Mouse (Mus musculus) mouse trophoblast stem cell (cell line): ENCODE data around the gene Rnf25.

ENCODE experiments used
- in situ Hi-C, 2 experiments: fragments of 300-500 bp; cut with MseI, MboI; formaldehyde crosslinking; loops; 2 replicates in 1 of 2; 3 replicates in 1 of 2; pipeline ENCODE4 v1.15.1; 2025

Rnf25 gene

DNA sequence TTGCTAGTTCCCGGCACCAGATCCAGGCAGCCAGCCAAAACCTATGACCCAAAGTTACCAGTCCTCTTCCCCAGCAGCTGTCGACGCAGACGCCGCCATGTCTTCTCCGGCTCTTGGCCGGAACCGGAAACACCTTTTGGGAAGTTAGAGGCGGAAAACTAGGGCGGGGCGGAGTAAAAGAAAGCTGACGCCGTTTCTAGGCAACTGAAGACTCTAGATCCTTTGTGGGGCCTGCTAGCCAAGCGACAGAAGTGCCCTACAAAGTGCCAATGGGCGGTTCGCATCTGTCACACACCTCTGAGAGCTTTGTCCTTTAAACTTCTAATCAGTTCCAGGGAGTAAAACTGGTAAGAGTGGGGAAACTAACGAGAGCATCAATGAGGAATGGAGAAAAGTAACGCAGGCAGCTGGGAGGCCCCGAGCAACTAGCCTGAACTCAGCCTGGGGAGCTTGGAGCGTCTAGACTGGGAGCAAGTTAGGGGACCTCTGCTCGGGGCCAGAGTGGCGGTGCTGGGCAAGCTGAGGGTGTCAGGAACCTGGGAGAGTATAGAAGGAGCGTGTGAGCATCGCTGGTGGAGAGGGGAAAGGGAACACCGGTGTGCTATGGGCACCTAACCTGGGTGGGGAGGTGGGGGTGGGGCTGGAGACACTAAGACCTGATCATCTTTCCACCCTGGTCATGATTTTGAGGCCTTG lies at the start of gene Rnf25, which contains the start of gene Stk36:
Rnf25 (minus strand) TSS at position 131 of the 696 bp plus-strand sequence.
Stk36 (plus strand) TSS at position 179 of the 696 bp plus-strand sequence.
- in situ Hi-C loops: no loop called here

DNA sequence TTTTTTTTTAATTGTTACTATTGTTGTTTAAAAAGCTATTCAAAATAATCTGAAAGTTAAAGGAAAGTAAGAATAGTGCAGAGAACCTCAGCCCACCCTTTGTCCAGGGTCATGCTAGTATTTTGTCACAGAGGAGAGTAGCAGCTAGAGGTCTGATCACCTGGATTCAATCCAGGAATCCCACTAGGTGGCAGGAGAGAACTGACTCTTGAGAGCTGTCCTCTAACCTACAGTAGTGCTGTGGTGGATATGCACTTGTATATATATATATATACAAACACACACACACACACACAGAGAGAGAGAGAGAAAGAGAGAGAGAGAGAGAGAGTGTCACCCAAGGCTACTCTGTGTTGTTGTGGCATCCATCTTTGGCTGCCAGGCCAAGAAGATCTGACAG lies 42.7 kb upstream of the Rnf25 start:
- in situ Hi-C loops: loop anchor here in 1 of 2 experiments (10.0 kb wide), 1 partner anchor 111 kb away; no protein-coding TSS in a partner anchor

DNA sequence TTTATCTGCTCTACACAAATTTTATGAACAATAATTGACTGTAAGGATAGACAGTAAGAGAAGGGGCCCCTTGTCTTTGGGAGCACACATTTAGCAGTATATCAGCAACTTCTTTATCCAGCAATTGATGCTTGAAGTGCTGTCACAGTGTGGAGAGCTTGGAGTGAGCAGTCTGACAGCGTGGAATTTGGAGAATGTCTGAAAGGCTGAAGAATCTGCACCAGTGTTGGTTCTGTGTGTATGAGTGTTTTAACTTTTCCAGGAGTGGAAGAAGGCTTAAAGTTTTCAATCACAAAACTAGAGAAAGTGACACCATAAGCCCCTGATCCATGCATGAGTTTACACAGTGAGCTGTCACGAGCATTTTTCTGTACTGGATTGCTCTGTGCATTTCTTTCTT lies 42.3 kb upstream of the Rnf25 start:
- in situ Hi-C loops: loop anchor here in 1 of 2 experiments (10.0 kb wide), 1 partner anchor 111 kb away; no protein-coding TSS in a partner anchor

DNA sequence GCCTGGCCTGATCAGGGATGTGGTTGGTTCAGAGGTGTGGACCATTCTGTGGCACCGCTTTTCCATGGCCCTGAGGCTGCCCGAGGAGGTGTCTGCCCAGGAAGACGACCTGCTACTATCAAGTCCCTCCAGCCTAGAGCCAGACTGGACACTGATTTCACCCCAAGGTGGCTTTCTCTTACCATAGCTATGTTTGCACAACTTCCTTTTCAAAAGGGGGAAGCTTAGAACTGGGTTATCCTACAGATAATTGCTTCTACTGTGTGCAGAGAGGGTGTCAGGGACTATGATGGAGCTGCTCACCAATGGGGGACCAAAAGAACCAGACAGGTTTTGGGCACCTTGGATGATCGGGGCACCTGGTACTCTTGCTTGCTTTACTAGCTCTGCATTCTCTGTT lies 31.5 kb upstream of the Rnf25 start:
- in situ Hi-C loops: no loop called here

DNA sequence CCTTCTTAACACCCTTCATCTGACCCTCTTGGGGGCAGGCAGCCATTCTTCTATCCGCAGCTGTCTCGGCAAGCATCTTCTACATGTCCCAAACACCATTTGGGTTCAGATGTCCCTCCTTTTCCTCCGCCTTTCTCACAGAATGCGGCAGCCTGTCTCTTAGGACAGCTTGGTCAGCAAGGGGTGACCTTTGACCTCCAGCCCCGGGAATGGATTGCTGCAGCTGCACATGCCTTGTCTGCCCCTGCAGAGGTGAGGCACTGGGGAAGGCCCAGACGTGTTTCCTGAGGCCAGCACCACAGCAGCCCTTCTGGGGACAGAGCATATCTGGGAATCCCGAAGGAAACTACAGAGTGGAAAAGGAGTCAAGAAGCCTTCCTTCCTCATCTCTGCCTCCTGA lies 26.8 kb upstream of the Rnf25 start:
- in situ Hi-C loops: no loop called here

DNA sequence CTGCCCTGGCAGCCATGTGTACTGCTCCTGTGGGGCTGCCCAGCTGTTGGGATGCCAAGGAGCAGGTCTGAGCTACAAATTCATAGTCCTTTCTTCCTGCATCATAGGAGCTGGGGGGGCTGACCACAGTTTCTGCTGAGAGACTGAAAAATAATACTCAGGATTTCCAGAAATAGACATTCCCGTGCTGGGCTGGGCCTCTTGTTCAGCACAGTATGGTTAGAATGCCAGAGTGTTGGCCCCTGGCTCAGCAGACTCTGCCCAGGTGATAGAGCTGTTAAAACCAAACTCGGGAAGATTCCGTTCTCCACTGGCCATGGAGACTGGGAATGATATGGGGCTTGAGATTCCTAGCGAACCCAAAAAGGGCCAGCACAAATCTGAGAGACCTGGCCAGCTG lies 24.9 kb upstream of the Rnf25 start:
- in situ Hi-C loops: no loop called here

DNA sequence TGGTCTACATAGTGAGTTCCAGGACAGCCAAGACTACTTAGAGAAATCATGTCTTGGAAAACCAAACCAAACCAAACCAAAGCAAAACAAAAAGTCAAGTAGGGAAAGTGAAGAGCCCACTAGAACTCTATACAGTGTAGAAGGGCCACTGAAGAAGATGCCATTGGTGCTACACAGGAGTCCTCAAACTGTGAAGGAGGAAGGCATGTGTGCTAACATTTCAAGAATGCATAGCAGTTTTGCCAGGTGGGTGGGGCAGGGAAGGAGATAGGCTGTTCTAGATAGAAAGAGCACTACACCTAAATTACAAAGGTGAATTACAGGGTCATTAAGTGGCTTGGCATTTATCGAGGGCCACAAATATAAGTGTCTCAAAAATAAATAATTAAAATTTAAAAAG lies 23.0 kb upstream of the Rnf25 start:
- in situ Hi-C loops: no loop called here

DNA sequence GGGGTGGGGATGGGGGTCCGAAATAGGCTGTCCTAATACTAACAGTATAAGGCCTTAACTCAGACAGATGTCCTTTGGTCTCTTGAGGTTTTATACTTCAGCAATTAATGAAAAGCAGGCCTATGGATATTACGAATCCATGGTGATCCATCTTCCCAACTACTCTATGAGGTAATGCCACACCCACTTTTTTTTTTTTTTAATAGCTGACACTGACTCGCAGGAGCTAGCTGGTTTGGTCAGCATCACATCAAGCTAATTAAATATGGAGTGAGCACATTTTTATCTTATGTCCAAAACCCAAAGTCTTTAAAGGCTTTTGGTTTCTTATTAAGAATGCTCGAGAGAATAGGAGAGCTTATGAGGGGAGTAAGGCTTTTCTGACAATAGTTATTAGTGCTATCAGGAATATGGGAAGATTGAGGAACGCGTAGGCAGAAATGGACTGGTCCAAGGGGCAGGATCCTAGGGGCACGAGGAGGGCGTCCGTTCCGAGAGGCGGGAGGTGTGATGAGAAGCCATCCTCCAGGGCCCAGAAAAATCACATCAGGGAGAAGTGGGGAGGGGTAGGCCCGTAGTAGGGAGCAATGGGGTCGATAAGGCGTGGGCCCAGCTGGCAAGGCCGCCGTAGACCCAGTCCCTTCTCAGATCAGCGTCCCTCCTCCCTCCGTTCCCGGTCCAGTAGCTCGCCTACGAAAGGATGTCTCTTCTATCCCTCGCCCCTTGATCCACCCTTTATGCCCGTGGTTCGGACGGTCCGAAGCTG lies 513 bp downstream of the Rnf25 start:
- in situ Hi-C loops: no loop called here

DNA sequence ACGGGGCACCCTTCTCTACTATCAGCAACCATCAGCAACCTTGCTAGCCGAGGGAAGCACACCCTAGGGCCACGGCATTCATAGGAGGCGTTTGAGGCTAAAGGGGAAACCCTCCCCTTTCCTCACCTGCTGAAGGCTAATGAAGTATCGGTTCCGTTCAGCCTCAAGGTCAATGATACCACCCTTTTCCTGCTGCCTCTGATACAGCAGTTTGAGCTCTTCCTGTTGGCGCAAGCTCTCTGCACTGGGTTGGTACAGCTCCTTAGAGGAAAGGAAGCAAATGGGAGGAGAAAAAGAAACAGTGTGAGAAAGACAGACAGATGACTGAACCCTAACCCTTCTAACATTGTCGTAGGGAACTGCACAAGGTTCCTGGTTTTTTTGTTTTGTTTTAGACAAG lies 6.8 kb downstream of the Rnf25 start:
- in situ Hi-C loops: no loop called here

DNA sequence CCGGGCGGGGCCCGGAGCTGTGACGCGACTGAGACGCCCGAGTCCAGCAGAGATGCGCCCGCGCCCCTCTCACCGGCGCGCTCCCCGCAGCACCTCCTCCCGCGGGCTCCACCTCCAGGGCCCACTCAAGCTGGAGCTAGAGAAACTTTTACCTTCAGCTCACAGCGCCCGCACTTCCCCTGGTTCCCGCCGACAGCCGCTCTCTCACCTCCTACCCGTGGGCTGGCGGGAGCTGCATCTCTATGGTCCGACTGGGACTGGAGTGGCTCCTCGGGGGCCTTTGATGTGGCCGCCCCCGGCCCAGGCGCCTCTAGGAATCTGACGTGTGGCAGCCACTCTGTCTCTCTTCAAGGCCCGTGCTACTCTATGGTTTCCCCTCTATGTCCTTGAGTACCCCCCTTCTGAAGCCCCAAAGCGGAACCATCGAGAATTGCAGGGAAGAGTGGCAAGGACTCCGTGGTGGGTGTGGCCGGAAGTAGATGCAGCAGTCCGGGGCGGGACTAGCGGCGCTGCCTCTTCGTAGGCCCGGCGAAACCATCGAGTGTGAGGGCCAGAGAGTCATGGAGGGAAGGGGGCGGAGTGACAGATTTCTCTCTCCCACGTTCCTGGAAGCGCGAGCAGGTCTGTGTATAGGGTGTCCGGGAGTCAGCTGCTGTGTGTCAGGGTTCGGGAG lies 13.3 kb downstream of the Rnf25 start, which contains the start of the genes Zfp142 and Bcs1l:
Zfp142 (minus strand) TSS at position 474 of the 673 bp plus-strand sequence.
Bcs1l (plus strand) TSS at position 517 of the 673 bp plus-strand sequence.
- in situ Hi-C loops: no loop called here

DNA sequence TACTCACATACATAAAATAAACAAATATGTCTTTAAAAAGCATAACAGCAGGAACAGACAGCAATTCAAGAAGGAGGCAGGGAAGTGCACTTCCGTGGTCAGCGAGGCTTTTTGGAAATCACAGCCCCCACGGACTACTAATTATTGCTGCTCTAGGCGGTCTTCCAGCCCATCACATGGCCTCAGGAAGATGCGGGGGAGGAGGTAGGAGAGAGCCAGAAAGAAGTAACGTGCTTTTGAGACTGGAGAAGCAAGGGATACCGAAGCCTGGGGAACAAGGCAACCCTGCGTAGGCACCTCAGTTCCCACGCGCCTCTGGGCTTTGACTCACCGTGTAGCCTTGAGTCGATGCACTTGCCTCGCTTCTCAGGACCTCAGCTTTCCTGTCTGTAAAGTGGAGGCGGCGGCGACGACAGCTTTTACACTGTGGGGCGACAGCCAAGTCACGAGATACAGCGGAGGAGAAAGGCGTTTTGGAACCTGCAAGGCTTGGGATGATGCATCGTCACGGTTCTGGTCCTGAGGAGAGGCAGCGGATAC lies 13.9 kb downstream of the Rnf25 start:
- in situ Hi-C loops: no loop called here

DNA sequence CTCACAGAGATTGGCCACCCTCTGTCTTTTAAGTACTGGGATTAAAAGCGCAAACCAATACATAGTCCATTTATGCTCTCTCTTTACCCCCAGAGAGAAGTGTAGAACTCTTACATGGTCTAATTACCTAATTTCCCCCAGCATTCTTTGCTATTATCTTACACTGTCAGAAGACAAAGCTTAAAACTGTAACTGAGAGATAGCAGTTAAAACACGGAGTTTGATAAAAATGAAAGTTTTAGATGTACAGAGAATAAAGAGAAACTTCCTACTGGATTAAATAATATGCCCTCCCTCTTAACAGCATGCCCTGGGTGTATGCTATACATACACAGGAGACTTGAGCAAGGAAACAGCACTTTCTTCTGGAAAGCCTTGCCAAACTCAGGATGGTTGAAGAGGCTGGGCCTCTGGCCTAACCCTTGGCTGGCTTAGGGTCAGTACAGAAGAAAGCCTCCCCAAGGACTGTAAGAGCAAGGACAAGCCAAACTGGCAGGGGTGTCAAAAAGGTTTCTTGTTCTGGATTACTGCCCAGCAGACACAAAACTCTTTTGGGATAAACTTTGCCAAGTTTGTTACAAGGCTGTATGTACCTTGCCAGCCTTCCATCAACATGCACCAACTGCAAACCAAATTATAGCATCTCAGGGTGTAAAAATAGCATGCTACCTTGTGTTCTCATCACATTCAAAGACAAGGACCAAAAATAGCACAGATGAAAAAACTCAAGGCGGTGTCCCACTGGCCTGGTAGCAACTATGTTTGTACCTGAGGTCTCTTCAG lies 16.4 kb downstream of the Rnf25 start:
- in situ Hi-C loops: no loop called here

DNA sequence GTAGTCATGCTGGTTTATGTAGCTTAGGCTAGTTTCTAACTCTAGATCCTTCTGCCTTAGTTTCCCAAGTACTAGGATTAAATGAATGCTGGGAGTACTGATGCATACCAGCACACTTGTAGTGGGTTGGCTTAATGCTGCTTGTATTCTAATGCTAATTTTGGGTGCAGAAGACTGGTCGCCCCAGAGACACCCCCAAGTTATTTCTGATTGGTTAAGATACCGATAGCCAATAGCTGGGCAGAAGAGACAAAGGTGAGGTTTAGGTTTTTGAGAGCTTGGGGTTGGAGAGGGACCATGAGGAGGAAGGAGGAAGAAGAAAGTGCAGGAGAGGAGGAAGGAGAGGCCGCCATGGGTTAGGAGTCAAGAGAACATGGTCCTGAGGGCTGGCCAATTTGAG lies 18.6 kb downstream of the Rnf25 start:
- in situ Hi-C loops: no loop called here

DNA sequence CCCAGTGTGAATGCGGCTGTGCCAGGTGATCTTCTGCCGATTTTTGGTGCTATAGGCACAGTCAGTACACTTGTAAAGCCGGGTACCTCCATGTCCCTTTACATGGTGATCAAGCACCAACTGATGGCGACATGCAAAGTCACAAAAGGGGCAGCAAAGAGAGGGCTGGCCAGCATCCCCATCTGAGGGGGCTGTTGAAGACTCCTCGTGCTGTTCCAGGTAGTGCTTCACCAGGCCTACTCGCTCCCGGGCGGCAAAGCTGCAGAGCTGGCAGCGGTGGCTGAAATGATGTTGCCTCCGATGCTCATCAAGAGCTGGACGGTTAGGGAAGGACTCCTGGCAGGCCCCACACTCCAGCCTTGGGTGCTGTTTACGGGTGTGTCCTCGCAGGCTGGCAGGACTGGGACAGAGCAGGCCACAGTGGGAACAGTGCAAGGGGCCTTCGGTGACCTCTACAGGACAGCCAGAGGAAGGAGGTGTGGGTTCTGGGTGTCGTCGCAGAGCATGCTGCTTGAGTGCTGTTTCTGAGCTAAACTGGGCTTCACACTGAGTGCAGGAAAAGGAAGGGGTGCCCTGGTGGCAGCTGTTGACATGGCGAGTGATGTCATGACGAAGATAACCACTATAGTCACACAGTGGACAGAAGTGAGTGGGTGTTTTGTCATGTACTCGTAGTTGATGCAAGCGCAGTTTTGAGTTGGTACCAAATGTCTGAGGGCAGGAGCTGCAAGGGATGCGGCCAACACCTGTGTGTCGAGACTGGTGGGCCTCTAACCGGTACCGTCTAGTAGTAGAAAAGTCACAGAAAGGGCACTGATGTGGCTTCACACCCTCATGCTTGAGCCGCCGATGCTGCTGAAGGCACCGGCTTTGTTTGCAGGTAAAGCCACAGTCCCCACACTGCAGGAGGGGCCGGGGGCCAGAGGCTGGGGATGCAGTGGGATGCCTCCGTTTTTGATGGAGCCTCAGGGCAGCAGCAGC lies 31.2 kb downstream of the Rnf25 start:
- in situ Hi-C loops: no loop called here

DNA sequence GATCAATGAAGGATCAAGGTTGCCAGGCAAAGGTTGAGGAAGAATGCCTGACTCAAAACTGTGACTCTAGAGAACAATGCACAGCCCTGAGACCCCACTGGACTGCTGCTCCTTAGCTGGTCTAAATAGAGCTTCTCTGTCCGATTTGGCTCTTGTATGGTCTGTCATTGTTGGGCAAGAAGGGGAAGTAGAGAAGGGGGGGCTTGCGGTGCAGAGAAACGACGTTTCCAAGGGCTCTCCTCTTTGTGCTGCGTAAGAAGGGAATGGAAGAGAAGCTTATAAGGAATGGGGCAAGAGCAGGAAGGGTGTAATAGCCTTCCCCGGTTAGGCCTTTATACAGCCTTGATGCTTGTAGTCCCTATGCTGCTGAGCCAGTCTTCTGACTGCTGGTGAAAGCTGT lies 35.4 kb downstream of the Rnf25 start:
- in situ Hi-C loops: no loop called here

DNA sequence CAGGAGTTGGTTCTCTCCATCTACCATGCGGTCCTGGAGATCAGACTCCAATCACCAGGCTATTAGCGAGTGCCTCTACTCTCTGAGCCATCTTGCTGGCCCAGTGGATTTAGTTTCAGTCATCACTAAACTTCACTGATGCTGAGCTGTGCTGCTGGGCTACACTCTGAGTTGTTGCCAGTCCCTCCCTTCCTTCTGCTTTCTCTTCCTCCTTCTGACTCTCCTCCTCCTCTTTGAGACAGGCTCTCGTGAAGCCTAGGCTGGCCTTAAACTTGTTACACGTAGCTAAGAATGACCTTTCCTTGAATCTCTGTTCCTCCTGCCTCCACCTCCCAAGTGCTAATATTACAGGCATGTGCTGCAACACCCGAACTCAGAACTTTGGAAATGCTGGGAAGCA lies 42.1 kb downstream of the Rnf25 start:
- in situ Hi-C loops: no loop called here

DNA sequence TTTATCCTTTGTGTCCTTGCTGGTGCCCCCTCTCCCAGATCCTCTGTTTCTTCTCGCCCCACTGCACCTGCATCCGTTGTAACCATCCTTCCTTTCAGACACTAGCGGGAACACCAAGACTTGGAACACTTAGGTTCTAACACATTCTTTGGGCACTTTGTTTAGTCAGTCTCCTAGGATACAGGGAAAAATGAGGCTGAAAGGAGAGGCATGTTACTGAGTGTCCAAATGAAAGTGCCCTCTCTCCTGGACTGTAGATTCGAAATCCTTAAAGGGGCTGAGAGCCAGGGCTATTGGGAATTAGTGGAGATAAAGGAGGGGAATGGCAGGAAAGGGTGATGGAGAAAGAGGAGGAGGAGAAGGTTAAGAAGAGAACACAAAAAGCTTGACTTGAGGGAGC lies 57.0 kb downstream of the Rnf25 start, which contains the start of gene Usp37:
Usp37 (minus strand) TSS at position 101 of the 400 bp plus-strand sequence.
- in situ Hi-C loops: no loop called here
